Mouse (Mus musculus): ENCODE measurements at regions not wholly inside any gene's neighbourhood (a gene's known extent, or its start where the extent isn't known, plus 50 kb on each side); places are given as distances from the start of the nearest gene placed in this dataset.

GRCm38 (mm10) chr6:98178005-98178404 lies 164.5 kb downstream of the Gm765 start:
- no peak for ATAC-seq (ENCODE audit: low FRiP score)

GRCm38 (mm10) chr6:98149043-98149813 lies 193.3 kb downstream of the Gm765 start:
- Histone ChIP-seq H3K9ac (replicated peaks; ENCODE audit: low read length, poor library complexity, severe bottlenecking) (no peak overlapping the region), H3K27me3 (ENCODE audit: insufficient read depth, low read length) (no peaks in the 10 kb centered on the region), H3K36me3 (ENCODE audit: insufficient read depth, low read length) (no peaks in the 10 kb centered on the region), H3K27ac (ENCODE audit: low read depth, low read length) (no peak overlapping the region), H3K9me3 (ENCODE audit: low read length) (no peaks in the 10 kb centered on the region), H3K4me3 (ENCODE audit: low read depth, low read length) (no peak overlapping the region), H3K4me2 (ENCODE audit: low read depth, low read length, poor library complexity, severe bottlenecking) (no peak overlapping the region), H3K4me1 (ENCODE audit: insufficient read depth, low read length) (no peaks in the 10 kb centered on the region)
- DNase-seq (ENCODE audit: low spot score) (no peak), ATAC-seq (ENCODE audit: low FRiP score) (no peak)
- 58% methylated on average over 12 of the region's 12 CpGs for WGBS
- no peak for TF ChIP-seq CTCF (IDR thresholded peaks at IDR 0.05)

More at GRCm38 (mm10) chr6:98178005-98178404, 164.5 kb downstream of the Gm765 start:
- Histone ChIP-seq H3K9ac (replicated peaks; ENCODE audit: low read length, poor library complexity, severe bottlenecking) (no peak overlapping the region), H3K36me3 (ENCODE audit: insufficient read depth, low read length) (no peaks in the 10 kb centered on the region), H3K27me3 (ENCODE audit: insufficient read depth, low read length) (no peaks in the 10 kb centered on the region), H3K4me1 (ENCODE audit: insufficient read depth, low read length) (no peaks in the 10 kb centered on the region), H3K27ac (ENCODE audit: low read depth, low read length) (no peak overlapping the region), H3K4me3 (ENCODE audit: low read depth, low read length) (no peak overlapping the region), H3K9me3 (ENCODE audit: low read length) (no peaks in the 10 kb centered on the region), H3K4me2 (ENCODE audit: low read depth, low read length, poor library complexity, severe bottlenecking) (no peak overlapping the region)
- WGBS: 63% methylated on average over 2 of the region's 2 CpGs
- no peak for DNase-seq (ENCODE audit: low spot score)
- TF ChIP-seq CTCF (IDR thresholded peaks at IDR 0.05): no peak

- H3K27ac ChIP-seq (ENCODE audit: low read depth, low read length): no peak overlapping the region
- H3K36me3 ChIP-seq (ENCODE audit: insufficient read depth, low read length): no peaks in the 10 kb centered on the region
- no peak for TF ChIP-seq CTCF (IDR thresholded peaks at IDR 0.05)
- H3K4me2 ChIP-seq (ENCODE audit: low read depth, low read length, poor library complexity, severe bottlenecking): no peak overlapping the region
- H3K4me1 ChIP-seq (ENCODE audit: insufficient read depth, low read length): no peaks in the 10 kb centered on the region
- H3K27me3 ChIP-seq (ENCODE audit: insufficient read depth, low read length): no peaks in the 10 kb centered on the region
- H3K9me3 ChIP-seq (ENCODE audit: low read length): no peaks in the 10 kb centered on the region
- no peak for DNase-seq (ENCODE audit: low spot score)
- ATAC-seq (ENCODE audit: low FRiP score): no peak
- no peak overlapping the region for H3K9ac ChIP-seq (replicated peaks; ENCODE audit: low read length, poor library complexity, severe bottlenecking)
- no peak overlapping the region for H3K4me3 ChIP-seq (ENCODE audit: low read depth, low read length)
- WGBS: 77% methylated on average over 5 of the region's 5 CpGs
Observed at GRCm38 (mm10) chr6:98147855-98148254, 194.7 kb downstream of the Gm765 start.

GRCm38 (mm10) chr6:98132931-98133330 lies 209.6 kb downstream of the Gm765 start:
- DNase-seq (ENCODE audit: low spot score) (peak; percentile 72), ATAC-seq (ENCODE audit: low FRiP score) (no peak)
- no peak overlapping the region for H3K9ac ChIP-seq (replicated peaks; ENCODE audit: low read length, poor library complexity, severe bottlenecking)
- no peaks in the 10 kb centered on the region for H3K9me3 ChIP-seq (ENCODE audit: low read length)
- H3K4me1 ChIP-seq (ENCODE audit: insufficient read depth, low read length): no peaks in the 10 kb centered on the region
- H3K27ac ChIP-seq (ENCODE audit: low read depth, low read length): no peak overlapping the region
- H3K36me3 ChIP-seq (ENCODE audit: insufficient read depth, low read length): no peaks in the 10 kb centered on the region
- no peak overlapping the region for H3K4me2 ChIP-seq (ENCODE audit: low read depth, low read length, poor library complexity, severe bottlenecking)
- WGBS: 15% methylated on average over 2 of the region's 2 CpGs
- no peaks in the 10 kb centered on the region; the same call in 1 of the 2 replicates for H3K27me3 ChIP-seq (ENCODE audit: insufficient read depth, low read length)
- TF ChIP-seq CTCF (IDR thresholded peaks at IDR 0.05): peak; percentile 96
- no peak overlapping the region for H3K4me3 ChIP-seq (ENCODE audit: low read depth, low read length)

- ATAC-seq (ENCODE audit: low FRiP score): no peak
- no peak for DNase-seq (ENCODE audit: low spot score)
- 76% methylated on average over 7 of the region's 7 CpGs for WGBS
Observed at GRCm38 (mm10) chr6:98125434-98125833, 217.1 kb downstream of the Gm765 start.

GRCm38 (mm10) chr6:98118355-98119150 lies 224.0 kb downstream of the Gm765 start:
- Histone ChIP-seq H3K4me1 (ENCODE audit: insufficient read depth, low read length) (no peaks in the 10 kb centered on the region), H3K4me3 (ENCODE audit: low read depth, low read length) (no peak overlapping the region), H3K9ac (replicated peaks; ENCODE audit: low read length, poor library complexity, severe bottlenecking) (no peak overlapping the region), H3K9me3 (ENCODE audit: low read length) (no peaks in the 10 kb centered on the region), H3K27me3 (ENCODE audit: insufficient read depth, low read length) (no peaks in the 10 kb centered on the region), H3K36me3 (ENCODE audit: insufficient read depth, low read length) (no peaks in the 10 kb centered on the region), H3K27ac (ENCODE audit: low read depth, low read length) (no peak overlapping the region), H3K4me2 (ENCODE audit: low read depth, low read length, poor library complexity, severe bottlenecking) (no peak overlapping the region)
- 48% methylated on average over 9 of the region's 9 CpGs for WGBS
- ATAC-seq (ENCODE audit: low FRiP score): no peak
- TF ChIP-seq CTCF (IDR thresholded peaks at IDR 0.05): no peak
- DNase-seq (ENCODE audit: low spot score): peak; percentile 46

More at GRCm38 (mm10) chr6:98125434-98125833, 217.1 kb downstream of the Gm765 start:
- Histone ChIP-seq H3K4me2 (ENCODE audit: low read depth, low read length, poor library complexity, severe bottlenecking) (no peak overlapping the region), H3K9me3 (ENCODE audit: low read length) (no peaks in the 10 kb centered on the region), H3K27me3 (ENCODE audit: insufficient read depth, low read length) (no peaks in the 10 kb centered on the region; the same call in 1 of the 2 replicates), H3K4me1 (ENCODE audit: insufficient read depth, low read length) (no peaks in the 10 kb centered on the region), H3K4me3 (ENCODE audit: low read depth, low read length) (no peak overlapping the region), H3K36me3 (ENCODE audit: insufficient read depth, low read length) (no peaks in the 10 kb centered on the region), H3K9ac (replicated peaks; ENCODE audit: low read length, poor library complexity, severe bottlenecking) (no peak overlapping the region), H3K27ac (ENCODE audit: low read depth, low read length) (no peak overlapping the region)
- no peak for TF ChIP-seq CTCF (IDR thresholded peaks at IDR 0.05)

Data from midbrain, postnatal 0 days (tissue).